Mouse (Mus musculus) gastrocnemius, postnatal 25 days (tissue): ENCODE results near the gene 3110082J24Rik. TPM values are rescaled to one million over a fixed set of nuclear protein-coding genes. Genes with fewer than 3 reads are reported as not detected.
"Not testable (repeated sequence)": the region's sequence is repeated elsewhere in the genome, so short reads cannot be mapped to it uniquely, and the experiment has no call there.

Experiments used
- DNase-seq: peaks from one replicate; pipeline ENCODE4 v3.0.0; 2022
- total RNA-seq, 2 experiments: library from RNA; stranded (reverse); gene quantifications; 1 replicate in 1 of 2; 2 replicates in 1 of 2; pipeline ENCODE4 v1.2.3; 2021

3110082J24Rik gene
- total RNA-seq, 2 experiments from 2014 or later = not detected

DNA sequence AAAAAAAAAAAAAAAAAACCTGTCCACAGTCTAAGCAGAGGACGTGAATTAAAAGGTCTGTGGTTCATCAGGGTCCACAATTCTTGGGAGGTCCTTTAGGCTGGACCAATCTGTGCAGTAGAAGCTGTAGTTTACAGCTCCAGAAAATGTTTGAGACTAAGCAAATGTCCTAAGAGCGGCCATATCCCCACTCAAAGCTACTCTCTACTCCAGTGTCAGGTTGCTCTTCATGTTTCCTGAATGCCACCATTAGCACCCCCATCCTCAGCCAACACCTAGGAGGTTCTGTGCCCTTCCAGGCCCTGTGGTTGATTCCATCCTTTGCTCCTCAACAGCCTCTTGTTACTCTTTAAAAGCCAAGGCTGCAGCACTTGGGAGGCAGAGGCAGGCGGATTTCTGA, 33.5 kb downstream of the 3110082J24Rik start:
- no peak for DNase-seq

DNA sequence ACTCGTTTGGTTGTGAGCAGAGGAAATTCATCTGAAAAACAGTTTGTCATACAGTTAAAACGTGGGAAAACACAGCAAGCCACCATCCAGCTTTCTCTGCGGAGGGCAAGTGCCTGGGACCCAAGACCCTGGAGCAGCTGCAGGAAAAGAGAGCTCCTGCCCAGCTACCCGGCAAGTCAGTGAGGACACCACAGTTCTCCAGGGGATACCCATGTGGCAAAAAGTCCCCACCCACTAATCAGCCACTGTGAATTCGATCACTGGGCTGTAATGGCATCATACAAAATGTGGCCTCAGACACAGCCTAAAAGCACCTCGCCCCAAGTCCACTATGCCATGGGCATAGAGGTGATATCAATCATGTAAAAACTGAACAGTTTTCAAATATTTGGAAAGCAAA, 34.2 kb downstream of the 3110082J24Rik start:
- no peak for DNase-seq

DNA sequence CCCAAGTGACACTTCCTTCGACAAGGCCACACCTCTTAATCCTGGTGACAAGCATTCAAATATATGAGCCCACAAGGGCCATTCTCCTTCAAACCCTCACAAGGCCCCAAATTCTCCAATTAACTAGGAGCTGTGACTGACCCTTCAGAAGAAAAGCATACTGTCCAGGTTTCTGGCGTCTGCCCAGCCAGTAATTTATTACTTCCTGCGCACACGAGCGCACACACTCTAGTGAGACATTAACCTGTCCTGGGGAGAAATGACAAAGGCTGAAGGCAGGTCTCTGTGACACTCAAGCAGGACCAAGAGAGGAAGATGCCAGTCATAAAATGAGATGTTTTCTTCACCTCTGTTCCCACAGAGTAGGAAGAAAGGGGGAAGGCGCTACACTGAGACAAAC, 38.2 kb downstream of the 3110082J24Rik start:
- DNase-seq = no peak

- DNase-seq = not testable (repeated sequence)
Measured at GRCm38 (mm10) chr5:30059607-30060006, 46.3 kb downstream of the 3110082J24Rik start.

DNA sequence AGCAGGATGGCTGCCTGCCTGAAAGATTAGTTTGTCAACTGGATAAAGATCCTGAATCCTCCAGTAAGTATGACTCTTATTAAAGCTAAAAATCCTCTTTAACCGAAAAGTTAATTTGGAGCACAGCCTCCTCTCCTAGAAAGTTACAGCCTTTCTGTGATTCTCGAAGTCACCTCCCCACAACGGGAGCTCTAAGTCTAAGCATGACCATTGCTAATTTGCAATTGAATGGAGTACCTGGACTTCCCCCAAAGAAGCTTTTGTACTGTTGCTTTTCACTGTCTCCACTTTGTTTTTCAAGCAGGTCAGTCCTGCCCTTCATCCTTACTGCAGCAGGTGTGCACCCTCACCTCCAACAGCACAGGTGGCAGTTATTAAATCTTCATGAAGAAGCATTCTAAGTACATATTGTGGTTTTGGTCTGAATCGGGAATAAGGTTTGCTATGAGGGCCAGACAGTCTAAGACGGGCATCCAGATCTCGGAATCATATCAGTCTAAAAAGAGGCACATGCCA, 47.6 kb downstream of the 3110082J24Rik start:
- no peak for DNase-seq

Other genes with a start within 250 kb of the 3110082J24Rik start
- gene Il6, start 93.0 kb downstream of the 3110082J24Rik start, total RNA-seq = not detected
- 1 to 10 TPM; 1.8 to 5.1 TPM for gene Tyms, start 32.5 kb downstream of the 3110082J24Rik start, total RNA-seq
- gene Garem2, start 925 bp downstream of the 3110082J24Rik start, total RNA-seq = not detected
- 100 to 1,000 TPM; 270 to 342 TPM for gene Hadha, start 49.1 kb upstream of the 3110082J24Rik start, total RNA-seq
- gene Hadhb, start 49.2 kb upstream of the 3110082J24Rik start, total RNA-seq = 100 to 1,000 TPM; 301 to 366 TPM
- not detected for gene Adgrf3, start 99.6 kb upstream of the 3110082J24Rik start, total RNA-seq
- 10 to 100 TPM; 10.3 to 13.0 TPM for gene Selenoi, start 126.5 kb upstream of the 3110082J24Rik start, total RNA-seq
- gene Drc1, start 175.3 kb upstream of the 3110082J24Rik start, total RNA-seq = not detected